Mouse (Mus musculus): Measurements from ENCODE around the gene Acp5. TPM values are rescaled to one million over a fixed set of nuclear protein-coding genes. Genes with fewer than 3 reads are reported as not detected.

Acp5 gene
- polyA plus RNA-seq, 1 experiment from 2014 or later, result 14.3 TPM

- Histone ChIP-seq H3K9ac (replicated peaks; ENCODE audit: low read length) (no peak overlapping the region), H3K9me3 (replicated peaks; ENCODE audit: control insufficient read depth, low read length) (no peaks in the 10 kb centered on the region), H3K4me3 (ENCODE audit: low read depth, low read length) (0 out of 2 replicates have a peak overlapping the region, but pooled peaks have one; percentile 5), H3K36me3 (replicated peaks; ENCODE audit: control insufficient read depth, insufficient read depth, low read depth, low read length) (no peaks in the 10 kb centered on the region), H3K4me1 (ENCODE audit: control insufficient read depth, insufficient read depth, low read length) (no peaks in the 10 kb centered on the region), H3K4me2 (ENCODE audit: low read depth, low read length) (no peak overlapping the region), H3K27me3 (ENCODE audit: control insufficient read depth, insufficient read depth, low read length) (peaks cover 12% of the 10 kb centered on the region), H3K27ac (replicated peaks; ENCODE audit: low read depth, low read length) (no peak overlapping the region)
- 3% methylated on average over 15 of the region's 18 CpGs for WGBS
- ATAC-seq (replicated peaks; ENCODE audit: insufficient number of reproducible peaks, low FRiP score, low TSS enrichment, low read depth), result no peak
- peak; percentile 43 for DNase-seq (ENCODE audit: low spot score)
These were observed 35.6 kb downstream of the Acp5 start for GRCm38 (mm10) chr9:22099922-22100321.

- DNase-seq (ENCODE audit: low spot score) (peak; percentile 13), ATAC-seq (replicated peaks; ENCODE audit: insufficient number of reproducible peaks, low FRiP score, low TSS enrichment, low read depth) (no peak)
- WGBS, result 7% methylated on average over 14 of the region's 14 CpGs
- no peak within 1 kb of the TSS for H3K4me2 ChIP-seq (ENCODE audit: low read depth, low read length)
- no peaks in the 10 kb centered on the region for H3K9me3 ChIP-seq (replicated peaks; ENCODE audit: control insufficient read depth, low read length)
- H3K27ac ChIP-seq (replicated peaks; ENCODE audit: low read depth, low read length), result no peak within 1 kb of the TSS
- peaks cover 12% of the 10 kb centered on the region for H3K27me3 ChIP-seq (ENCODE audit: control insufficient read depth, insufficient read depth, low read length)
- no peak within 1 kb of the TSS for H3K9ac ChIP-seq (replicated peaks; ENCODE audit: low read length)
- no peaks in the 10 kb centered on the region for H3K4me1 ChIP-seq (ENCODE audit: control insufficient read depth, insufficient read depth, low read length)
- no peaks in the 10 kb centered on the region for H3K36me3 ChIP-seq (replicated peaks; ENCODE audit: control insufficient read depth, insufficient read depth, low read depth, low read length)
- H3K4me3 ChIP-seq (ENCODE audit: low read depth, low read length), result 0 out of 2 replicates have a peak within 1 kb of the TSS, but pooled peaks have one; percentile 5
These were observed 36.4 kb downstream of the Acp5 start, which contains the start of gene Cnn1 for GRCm38 (mm10) chr9:22098993-22099696. Gene Cnn1, plus strand, starts transcription at chr9:22099216.

GRCm38 (mm10) chr9:22095854-22096307 lies 39.6 kb downstream of the Acp5 start:
- Histone ChIP-seq H3K36me3 (replicated peaks; ENCODE audit: control insufficient read depth, insufficient read depth, low read depth, low read length) (no peaks in the 10 kb centered on the region), H3K9ac (replicated peaks; ENCODE audit: low read length) (peak overlapping the region; percentile 75), H3K4me2 (ENCODE audit: low read depth, low read length) (peak overlapping the region; percentile 65), H3K4me3 (ENCODE audit: low read depth, low read length) (peak overlapping the region; percentile 29), H3K27ac (replicated peaks; ENCODE audit: low read depth, low read length) (no peak overlapping the region), H3K27me3 (ENCODE audit: control insufficient read depth, insufficient read depth, low read length) (peaks cover 10% of the 10 kb centered on the region), H3K9me3 (replicated peaks; ENCODE audit: control insufficient read depth, low read length) (no peaks in the 10 kb centered on the region), H3K4me1 (ENCODE audit: control insufficient read depth, insufficient read depth, low read length) (no peaks in the 10 kb centered on the region)
- 2% methylated on average over 24 of the region's 24 CpGs for WGBS
- ATAC-seq (replicated peaks; ENCODE audit: insufficient number of reproducible peaks, low FRiP score, low TSS enrichment, low read depth) (peak; percentile 78), DNase-seq (ENCODE audit: low spot score) (peak; percentile 88)

- Histone ChIP-seq H3K27me3 (ENCODE audit: control insufficient read depth, insufficient read depth, low read length) (no peaks in the 10 kb centered on the region; the same call in 1 of the 2 replicates), H3K9ac (replicated peaks; ENCODE audit: low read length) (no peak overlapping the region), H3K27ac (replicated peaks; ENCODE audit: low read depth, low read length) (no peak overlapping the region), H3K9me3 (replicated peaks; ENCODE audit: control insufficient read depth, low read length) (no peaks in the 10 kb centered on the region), H3K4me2 (ENCODE audit: low read depth, low read length) (no peak overlapping the region), H3K36me3 (replicated peaks; ENCODE audit: control insufficient read depth, insufficient read depth, low read depth, low read length) (no peaks in the 10 kb centered on the region), H3K4me1 (ENCODE audit: control insufficient read depth, insufficient read depth, low read length) (no peaks in the 10 kb centered on the region), H3K4me3 (ENCODE audit: low read depth, low read length) (no peak overlapping the region)
- ATAC-seq (replicated peaks; ENCODE audit: insufficient number of reproducible peaks, low FRiP score, low TSS enrichment, low read depth) (no peak), DNase-seq (ENCODE audit: low spot score) (no peak)
- 86% methylated on average over 6 of the region's 6 CpGs for WGBS
These were observed 42.8 kb downstream of the Acp5 start for GRCm38 (mm10) chr9:22092746-22093145.

GRCm38 (mm10) chr9:22089986-22090385 lies 45.5 kb downstream of the Acp5 start:
- Histone ChIP-seq H3K4me2 (ENCODE audit: low read depth, low read length) (no peak overlapping the region), H3K9ac (replicated peaks; ENCODE audit: low read length) (no peak overlapping the region), H3K36me3 (replicated peaks; ENCODE audit: control insufficient read depth, insufficient read depth, low read depth, low read length) (no peaks in the 10 kb centered on the region), H3K9me3 (replicated peaks; ENCODE audit: control insufficient read depth, low read length) (no peaks in the 10 kb centered on the region), H3K4me3 (ENCODE audit: low read depth, low read length) (no peak overlapping the region), H3K27me3 (ENCODE audit: control insufficient read depth, insufficient read depth, low read length) (no peaks in the 10 kb centered on the region), H3K4me1 (ENCODE audit: control insufficient read depth, insufficient read depth, low read length) (no peaks in the 10 kb centered on the region), H3K27ac (replicated peaks; ENCODE audit: low read depth, low read length) (no peak overlapping the region)
- WGBS, result 83% methylated on average over 7 of the region's 7 CpGs
- ATAC-seq (replicated peaks; ENCODE audit: insufficient number of reproducible peaks, low FRiP score, low TSS enrichment, low read depth) (no peak), DNase-seq (ENCODE audit: low spot score) (no peak)

GRCm38 (mm10) chr9:22089281-22089680 lies 46.2 kb downstream of the Acp5 start:
- Histone ChIP-seq H3K27me3 (ENCODE audit: control insufficient read depth, insufficient read depth, low read length) (no peaks in the 10 kb centered on the region), H3K27ac (replicated peaks; ENCODE audit: low read depth, low read length) (no peak overlapping the region), H3K36me3 (replicated peaks; ENCODE audit: control insufficient read depth, insufficient read depth, low read depth, low read length) (no peaks in the 10 kb centered on the region), H3K4me1 (ENCODE audit: control insufficient read depth, insufficient read depth, low read length) (no peaks in the 10 kb centered on the region), H3K4me3 (ENCODE audit: low read depth, low read length) (no peak overlapping the region), H3K4me2 (ENCODE audit: low read depth, low read length) (no peak overlapping the region), H3K9me3 (replicated peaks; ENCODE audit: control insufficient read depth, low read length) (no peaks in the 10 kb centered on the region), H3K9ac (replicated peaks; ENCODE audit: low read length) (no peak overlapping the region)
- DNase-seq (ENCODE audit: low spot score) (no peak), ATAC-seq (replicated peaks; ENCODE audit: insufficient number of reproducible peaks, low FRiP score, low TSS enrichment, low read depth) (no peak)
- WGBS, result 98% methylated on average over 7 of the region's 7 CpGs

GRCm38 (mm10) chr9:22087034-22087618 lies 48.4 kb downstream of the Acp5 start:
- Histone ChIP-seq H3K4me1 (ENCODE audit: control insufficient read depth, insufficient read depth, low read length) (no peaks in the 10 kb centered on the region), H3K27me3 (ENCODE audit: control insufficient read depth, insufficient read depth, low read length) (no peaks in the 10 kb centered on the region), H3K4me2 (ENCODE audit: low read depth, low read length) (no peak overlapping the region), H3K27ac (replicated peaks; ENCODE audit: low read depth, low read length) (no peak overlapping the region), H3K36me3 (replicated peaks; ENCODE audit: control insufficient read depth, insufficient read depth, low read depth, low read length) (no peaks in the 10 kb centered on the region), H3K9ac (replicated peaks; ENCODE audit: low read length) (no peak overlapping the region), H3K9me3 (replicated peaks; ENCODE audit: control insufficient read depth, low read length) (no peaks in the 10 kb centered on the region), H3K4me3 (ENCODE audit: low read depth, low read length) (no peak overlapping the region)
- 78% methylated on average over 2 of the region's 2 CpGs for WGBS
- DNase-seq (ENCODE audit: low spot score) (no peak), ATAC-seq (replicated peaks; ENCODE audit: insufficient number of reproducible peaks, low FRiP score, low TSS enrichment, low read depth) (no peak)

GRCm38 (mm10) chr9:22086012-22086411 lies 49.5 kb downstream of the Acp5 start:
- H3K27me3 ChIP-seq (ENCODE audit: control insufficient read depth, insufficient read depth, low read length), result no peaks in the 10 kb centered on the region
- H3K4me2 ChIP-seq (ENCODE audit: low read depth, low read length), result peak overlapping the region; percentile 32
- 75% methylated on average over 6 of the region's 6 CpGs for WGBS
- H3K27ac ChIP-seq (replicated peaks; ENCODE audit: low read depth, low read length), result no peak overlapping the region
- no peaks in the 10 kb centered on the region for H3K4me1 ChIP-seq (ENCODE audit: control insufficient read depth, insufficient read depth, low read length)
- no peak for DNase-seq (ENCODE audit: low spot score)
- no peaks in the 10 kb centered on the region for H3K36me3 ChIP-seq (replicated peaks; ENCODE audit: control insufficient read depth, insufficient read depth, low read depth, low read length)
- ATAC-seq (replicated peaks; ENCODE audit: insufficient number of reproducible peaks, low FRiP score, low TSS enrichment, low read depth), result no peak
- H3K9ac ChIP-seq (replicated peaks; ENCODE audit: low read length), result peak overlapping the region; percentile 50; the same call in 1 of the 2 replicates
- H3K4me3 ChIP-seq (ENCODE audit: low read depth, low read length), result peak overlapping the region; percentile 70
- no peaks in the 10 kb centered on the region for H3K9me3 ChIP-seq (replicated peaks; ENCODE audit: control insufficient read depth, low read length)
